Mouse (Mus musculus) Patski (cell line): Measurements from ENCODE around the gene Ints11. TPM values are rescaled to one million over a fixed set of nuclear protein-coding genes. Genes with fewer than 3 reads are reported as not detected.

Source experiments
- ATAC-seq: fragments of 100-300 bp; one replicate; pipeline ENCODE4 v1.8.0; 2021
- CTCF ChIA-PET: fragments of 350-600 bp; sonication (Branson Sonifier 250); formaldehyde crosslinking; loops from one replicate; lab custom pipeline; 2022; ENCODE audit warnings: inconsistent platforms; lab: Charles Lee
- POLR2A ChIA-PET: fragments of 350-600 bp; sonication (Branson Sonifier 250); formaldehyde crosslinking; loops from one replicate; lab custom pipeline; 2022; ENCODE audit warnings: antibody characterized with exemption, inconsistent platforms; lab: Charles Lee
- DNase-seq: peaks from one replicate; pipeline ENCODE4 v3.0.0-alpha.2; 2011; ENCODE audit warnings: low read depth, low spot score
- H3K27me3 ChIP-seq: fragments of 371-371 bp; one replicate; pipeline ENCODE4 v1.5.1; 2021
- CTCF ChIP-seq: fragments of 100-300 bp; IDR thresholded peaks from one replicate; pipeline ENCODE4 v1.5.1; 2021
- in situ Hi-C: fragments of 300-500 bp; cut with MboI; formaldehyde crosslinking; loops from 3 replicates; pipeline ENCODE4 v1.11.1; 2018; ENCODE audit warnings: low pct_unique_long_range_greater_than_20kb, mixed read lengths
- polyA plus RNA-seq: library from polyadenylated mRNA; unstranded; gene quantifications from one replicate; pipeline ENCODE4 v1.2.3, GENCODE M21; 2021

The Ints11 gene
- polyA plus RNA-seq, 1 experiment from 2014 or later, result 37.6 TPM

- ATAC-seq, result no peak
- CTCF ChIA-PET, result interaction anchor here (0.9 to 2.3 kb wide), 10 partner anchors 10 to 67 kb away, joined by 3 to 22 read pairs (median 4); partner anchors contain the start of gene Dvl1
- POLR2A ChIA-PET, result interaction anchor here (1.1 to 1.3 kb wide), 2 partner anchors 15 to 22 kb away, joined by 3 to 6 read pairs; no protein-coding TSS in a partner anchor
- no peaks in the 10 kb centered on the region for H3K27me3 ChIP-seq
- no peak for DNase-seq
- in situ Hi-C loops, result loop anchor here (5.0 kb wide), 2 partner anchors 33 to 58 kb away; partner anchors contain the start of genes Acap3, Cptp, Ints11 and Pusl1
- TF ChIP-seq CTCF, result peak; percentile 80
These were observed 35.5 kb upstream of the Ints11 start for GRCm38 (mm10) chr4:155833836-155834235.

GRCm38 (mm10) chr4:155837404-155838010 is 31.8 kb upstream of the Ints11 start:
- CTCF ChIA-PET, result no interaction called here
- POLR2A ChIA-PET, result no interaction called here
- H3K27me3 ChIP-seq, result no peaks in the 10 kb centered on the region
- peak; percentile 80 for DNase-seq
- in situ Hi-C loops, result no loop called here
- ATAC-seq, result peak; percentile 72
- no peak for TF ChIP-seq CTCF

GRCm38 (mm10) chr4:155838187-155839153 is 30.9 kb upstream of the Ints11 start:
- no peaks in the 10 kb centered on the region for H3K27me3 ChIP-seq
- ATAC-seq (no peak), DNase-seq (no peak)
- ChIA-PET CTCF (no interaction called here), POLR2A (interaction anchor here (1.4 kb wide), 1 partner anchor 10 kb away, joined by 4 read pairs; no protein-coding TSS in a partner anchor)
- in situ Hi-C loops, result no loop called here
- TF ChIP-seq CTCF, result no peak

DNA sequence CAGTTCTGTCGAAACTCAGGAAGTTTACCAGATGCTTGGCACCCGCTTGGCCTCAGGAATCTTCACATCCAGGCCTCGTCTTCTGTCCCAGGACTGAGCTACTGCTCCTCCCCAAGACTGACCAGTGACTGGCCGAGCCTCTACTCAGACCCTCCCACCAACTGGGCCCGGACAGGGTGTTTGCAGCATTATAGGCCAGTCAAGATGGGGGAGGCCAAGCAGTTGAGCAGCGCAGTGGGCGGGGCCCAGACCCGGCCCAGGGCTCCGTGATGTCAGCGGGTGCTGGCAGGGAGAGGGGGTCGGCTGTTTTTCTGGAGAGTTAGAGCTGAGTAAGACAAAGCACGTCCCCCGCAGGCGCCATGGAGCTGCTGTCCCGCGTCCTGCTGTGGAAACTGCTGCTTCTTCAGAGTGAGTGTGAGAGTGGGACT is 29.8 kb upstream of the Ints11 start, which contains the start of gene Mxra8:
TSS of gene Mxra8 (plus strand) at position 198 of the 428 bp plus-strand sequence.
- in situ Hi-C loops, result no loop called here
- CTCF ChIA-PET, result no interaction called here
- no peak for DNase-seq
- POLR2A ChIA-PET, result interaction anchor here (1.4 kb wide), 1 partner anchor 9 kb away, joined by 4 read pairs; no protein-coding TSS in a partner anchor
- no peaks in the 10 kb centered on the region for H3K27me3 ChIP-seq
- no peak for ATAC-seq
- TF ChIP-seq CTCF, result no peak

GRCm38 (mm10) chr4:155840076-155841002 is 29.0 kb upstream of the Ints11 start:
- in situ Hi-C loops, result no loop called here
- POLR2A ChIA-PET, result interaction anchor here (0.6 kb wide), 1 partner anchor 105 kb away, joined by 3 read pairs; no protein-coding TSS in a partner anchor
- H3K27me3 ChIP-seq, result no peaks in the 10 kb centered on the region
- DNase-seq, result no peak
- CTCF ChIA-PET, result no interaction called here
- ATAC-seq, result no peak
- no peak for TF ChIP-seq CTCF

DNA sequence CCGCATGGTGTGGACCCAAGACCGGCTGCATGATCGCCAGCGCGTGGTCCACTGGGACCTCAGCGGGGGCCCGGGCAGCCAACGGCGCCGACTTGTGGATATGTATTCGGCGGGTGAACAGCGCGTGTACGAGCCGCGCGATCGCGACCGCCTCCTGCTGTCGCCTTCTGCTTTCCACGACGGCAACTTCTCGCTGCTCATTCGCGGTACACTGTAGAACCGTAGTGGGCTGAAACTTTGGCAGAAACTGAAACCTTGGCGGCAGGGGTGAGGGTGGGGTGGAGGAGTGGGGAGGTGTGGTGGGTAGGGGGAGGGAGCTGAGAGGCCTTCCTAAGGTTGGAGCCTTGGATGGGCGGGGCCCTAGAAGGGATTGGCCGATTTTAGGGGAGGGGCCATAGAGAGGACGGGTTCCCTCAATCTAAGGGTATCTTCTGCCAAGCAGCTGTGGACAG is 28.3 kb upstream of the Ints11 start:
- POLR2A ChIA-PET, result interaction anchor here (0.6 kb wide), 1 partner anchor 104 kb away, joined by 3 read pairs; no protein-coding TSS in a partner anchor
- no peak for DNase-seq
- no peak for TF ChIP-seq CTCF
- CTCF ChIA-PET, result no interaction called here
- ATAC-seq, result no peak
- in situ Hi-C loops, result no loop called here
- H3K27me3 ChIP-seq, result no peaks in the 10 kb centered on the region

- CTCF ChIA-PET, result no interaction called here
- POLR2A ChIA-PET, result no interaction called here
- TF ChIP-seq CTCF, result no peak
- in situ Hi-C loops, result no loop called here
- DNase-seq, result no peak
- ATAC-seq, result no peak
- H3K27me3 ChIP-seq, result no peaks in the 10 kb centered on the region
These were observed 27.6 kb upstream of the Ints11 start for GRCm38 (mm10) chr4:155841651-155842270.

- H3K27me3 ChIP-seq, result no peaks in the 10 kb centered on the region
- CTCF ChIA-PET, result no interaction called here
- in situ Hi-C loops, result no loop called here
These were observed 26.1 kb upstream of the Ints11 start for GRCm38 (mm10) chr4:155843231-155843630.

DNA sequence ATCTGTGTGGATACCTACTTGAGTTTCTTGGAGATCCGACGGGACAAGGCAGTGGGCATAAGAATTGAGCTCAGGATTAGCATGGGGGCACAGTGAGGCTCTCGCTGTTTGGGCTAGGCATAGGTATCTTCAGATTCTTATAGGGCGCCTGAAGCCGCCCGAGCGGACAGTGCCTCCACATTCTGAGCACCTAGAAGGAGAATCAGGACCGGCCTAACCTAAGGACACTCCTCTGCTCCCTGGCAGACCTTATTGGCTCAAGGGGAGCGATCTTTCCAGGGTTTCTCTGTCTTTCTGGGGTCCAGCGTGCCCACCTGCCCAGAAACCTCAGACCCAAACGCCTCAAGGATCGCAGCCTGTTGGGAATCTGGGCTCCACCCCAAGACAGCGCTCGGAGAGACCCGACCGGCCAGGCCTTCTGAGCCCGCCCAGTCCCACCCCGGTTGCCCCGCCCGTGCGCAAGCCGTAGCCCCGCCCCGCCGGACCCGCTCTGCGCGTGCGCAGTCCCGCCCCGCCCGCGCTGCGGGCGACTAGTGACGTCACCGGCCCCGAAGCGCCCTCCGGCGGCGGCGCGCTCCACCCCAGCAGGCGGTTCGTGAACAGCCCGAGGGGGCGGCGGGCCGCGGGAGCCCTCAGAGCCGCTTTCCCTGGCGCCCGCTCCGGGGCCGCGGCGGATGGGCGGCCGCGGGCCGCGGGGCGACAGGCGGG is 22.3 kb upstream of the Ints11 start, which contains the start of gene Dvl1:
TSS of gene Dvl1 (plus strand) at position 532 of the 708 bp plus-strand sequence.
- DNase-seq (no peak), ATAC-seq (peak; percentile 78)
- CTCF ChIA-PET, result interaction anchor here (1.0 to 1.3 kb wide), 2 partner anchors 13 to 15 kb away, joined by 3 to 6 read pairs; no protein-coding TSS in a partner anchor

More at GRCm38 (mm10) chr4:155843231-155843630, 26.1 kb upstream of the Ints11 start:
- no peak for TF ChIP-seq CTCF
- ATAC-seq (no peak), DNase-seq (no peak)
- POLR2A ChIA-PET, result interaction anchor here (0.5 kb wide), 1 partner anchor 41 kb away, joined by 3 read pairs; the partner anchor contains the start of gene Mrpl20

More for the DNA sequence above, 22.3 kb upstream of the Ints11 start, which contains the start of gene Dvl1:
- POLR2A ChIA-PET, result interaction anchor here (0.9 kb wide), 1 partner anchor 15 kb away, joined by 3 read pairs; no protein-coding TSS in a partner anchor
- in situ Hi-C loops, result no loop called here
- no peak for TF ChIP-seq CTCF
- H3K27me3 ChIP-seq, result no peaks in the 10 kb centered on the region
